Mouse (Mus musculus): ENCODE data around the gene Ank3.
A peak's percentile ranks its signal among the peaks of the same experiment; 100 is the strongest.

Ank3 gene

GRCm38 (mm10) chr10:69478831-69479230 lies 80.3 kb downstream of the Ank3 start:
- DNase-seq, result no peak

DNA sequence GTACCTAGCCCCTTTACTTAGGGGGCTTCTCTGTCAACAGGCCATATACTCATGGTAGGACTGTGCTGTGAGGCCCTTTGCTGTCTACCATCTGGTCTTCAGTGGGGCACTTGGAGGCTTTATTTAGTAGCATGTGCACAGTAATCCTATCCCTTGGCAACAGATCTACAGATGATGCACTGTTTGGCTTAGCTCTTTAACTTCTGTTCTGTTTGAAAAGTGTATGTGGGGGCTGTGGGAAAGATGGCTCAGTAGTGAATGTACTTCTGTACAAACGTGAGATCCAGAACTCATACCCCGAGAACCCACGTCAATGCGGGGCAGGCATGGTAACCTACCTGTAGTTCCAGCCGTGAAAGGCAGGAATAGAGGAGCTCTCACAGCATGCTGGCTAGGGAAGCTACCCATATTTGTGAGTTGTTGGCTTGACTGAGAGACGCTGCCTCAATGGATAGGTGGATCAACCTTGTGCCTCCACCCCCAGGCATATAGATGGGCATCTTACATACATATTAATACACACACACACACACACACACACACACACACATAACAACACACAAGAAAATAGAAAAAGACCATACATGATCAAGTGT lies 86.7 kb downstream of the Ank3 start:
- DNase-seq, result no peak

DNA sequence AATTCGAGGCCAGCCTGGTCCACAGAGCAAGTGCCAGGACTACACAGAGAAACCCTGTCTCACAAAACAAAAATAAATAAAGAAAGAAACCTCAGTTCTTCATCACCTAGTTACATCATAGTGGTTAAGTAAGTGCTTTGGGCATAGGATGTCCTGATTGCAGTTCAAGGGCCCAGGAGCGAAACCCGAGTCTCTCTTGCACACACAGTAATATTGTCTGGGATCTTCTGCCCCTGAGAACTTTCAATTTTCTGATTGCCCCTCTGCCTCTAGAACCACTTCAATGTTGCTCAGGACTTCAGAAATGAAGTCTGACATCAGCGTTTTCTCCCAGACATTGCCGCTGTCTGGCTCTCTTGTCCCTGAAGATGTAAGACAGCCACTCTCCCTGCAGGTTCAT lies 91.6 kb downstream of the Ank3 start:
- no peak for DNase-seq

GRCm38 (mm10) chr10:69491975-69492374 lies 93.4 kb downstream of the Ank3 start:
- DNase-seq, result no peak

- DNase-seq, result no peak
Measured at GRCm38 (mm10) chr10:69497382-69497781, 98.8 kb downstream of the Ank3 start.

DNA sequence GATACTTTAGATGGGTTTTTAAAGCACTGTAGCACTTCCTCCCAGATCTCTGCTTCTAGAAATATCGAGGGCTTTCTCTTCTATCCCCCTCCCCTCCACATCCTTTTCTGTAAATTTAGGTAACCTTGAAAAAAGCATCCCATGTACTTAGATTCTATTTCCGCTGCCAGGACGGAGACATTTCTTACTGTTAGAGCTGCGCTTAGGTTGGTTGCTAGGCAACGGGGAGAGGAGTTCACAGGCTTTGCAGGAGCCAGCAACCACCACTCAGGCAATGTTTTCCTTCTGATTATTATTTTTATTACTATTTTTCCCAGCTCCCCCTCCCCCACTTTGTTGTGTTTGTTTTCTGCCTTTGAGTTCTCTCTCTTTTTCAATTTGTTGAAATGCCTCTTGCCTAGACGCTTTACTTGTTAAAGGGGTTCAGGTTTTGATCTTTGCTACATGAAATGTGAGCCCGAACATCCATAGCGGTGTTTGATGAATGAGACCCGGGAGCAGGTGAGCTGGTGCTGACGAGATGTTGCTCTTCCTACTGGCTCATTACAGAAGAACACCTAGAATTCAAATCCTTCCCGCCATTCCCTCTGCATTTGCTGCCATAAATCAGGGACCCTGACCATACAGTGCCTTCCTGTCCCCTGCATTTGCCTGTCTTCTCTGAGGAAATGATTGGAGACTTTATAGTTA lies 101.7 kb downstream of the Ank3 start:
- peak; percentile 9 to 41 for DNase-seq

- no peak for DNase-seq
Measured at GRCm38 (mm10) chr10:69503791-69504190, 105.2 kb downstream of the Ank3 start.

- no peak for DNase-seq
Measured at GRCm38 (mm10) chr10:69507719-69508118, 109.1 kb downstream of the Ank3 start.

DNA sequence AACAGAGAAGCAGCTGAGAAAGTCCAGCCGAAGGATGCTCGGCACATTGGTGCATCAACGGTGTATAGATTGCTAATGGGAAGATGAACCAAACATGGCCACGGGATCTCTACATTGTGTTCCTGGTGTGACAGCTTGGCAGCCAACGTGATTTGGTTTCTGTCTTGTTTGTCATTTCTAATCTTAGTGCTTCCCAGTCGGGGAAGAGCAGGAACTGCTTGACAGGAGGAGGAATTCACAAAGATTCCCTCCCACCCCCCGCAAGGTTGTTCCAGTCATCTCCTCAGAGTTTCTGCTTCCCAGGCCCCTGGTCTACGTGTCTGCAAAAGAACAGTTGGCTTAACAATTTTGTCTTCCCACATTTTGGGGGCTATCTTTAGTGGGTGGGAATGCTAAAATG lies 111.8 kb downstream of the Ank3 start:
- no peak for DNase-seq

DNA sequence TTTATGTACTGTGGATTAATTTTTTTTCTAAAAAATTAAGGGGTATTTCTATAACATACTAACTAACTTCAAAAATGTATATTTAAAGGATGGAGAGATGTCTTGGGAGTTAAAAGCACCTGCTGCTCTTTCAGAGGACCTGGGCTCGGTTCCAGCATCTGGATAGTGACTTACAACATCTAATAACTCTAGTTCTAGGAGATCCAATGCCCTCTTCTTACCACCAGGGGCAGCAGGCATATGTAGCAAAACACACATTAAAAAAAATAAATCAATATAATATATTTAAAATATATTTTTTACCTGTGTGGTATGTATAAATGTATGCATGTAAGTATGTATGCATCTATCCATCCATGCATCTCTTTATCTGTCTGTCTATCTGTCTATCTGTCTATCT lies 112.7 kb downstream of the Ank3 start:
- peak in 1 of 2 experiments; percentile 37 for DNase-seq

- DNase-seq, result no peak
Measured at GRCm38 (mm10) chr10:69521977-69522376, 123.4 kb downstream of the Ank3 start.

GRCm38 (mm10) chr10:69523202-69523601 lies 124.6 kb downstream of the Ank3 start:
- peak in 1 of 2 experiments; percentile 59 for DNase-seq

GRCm38 (mm10) chr10:69527318-69527717 lies 128.7 kb downstream of the Ank3 start:
- no peak for DNase-seq

- DNase-seq, result peak in 1 of 2 experiments; percentile 64
Measured at GRCm38 (mm10) chr10:69528746-69529145, 130.2 kb downstream of the Ank3 start.

GRCm38 (mm10) chr10:69530326-69530725 lies 131.8 kb downstream of the Ank3 start:
- no peak for DNase-seq

DNA sequence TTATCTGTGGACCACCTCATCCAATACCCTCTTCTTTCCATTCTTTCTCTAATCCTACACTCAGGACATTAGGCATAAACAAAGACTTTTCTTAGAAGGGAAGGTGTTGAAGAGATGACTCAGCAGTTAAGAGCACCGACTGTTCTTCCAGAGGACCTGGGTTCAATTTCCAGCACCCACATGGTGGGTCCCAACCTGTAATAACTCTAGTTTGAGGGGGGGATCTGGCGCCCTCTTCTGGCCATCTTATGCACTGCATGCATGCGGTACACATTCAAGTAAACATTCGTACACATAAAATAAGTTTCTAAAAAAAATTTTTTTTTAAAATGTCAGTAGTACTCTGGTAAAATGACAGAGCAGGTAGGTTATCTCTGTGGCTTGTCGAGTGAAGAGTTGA lies 133.0 kb downstream of the Ank3 start:
- DNase-seq, result peak in 1 of 2 experiments; percentile 44

GRCm38 (mm10) chr10:69532169-69532730 lies 133.7 kb downstream of the Ank3 start:
- peak; percentile 64 to 71 for DNase-seq

DNA sequence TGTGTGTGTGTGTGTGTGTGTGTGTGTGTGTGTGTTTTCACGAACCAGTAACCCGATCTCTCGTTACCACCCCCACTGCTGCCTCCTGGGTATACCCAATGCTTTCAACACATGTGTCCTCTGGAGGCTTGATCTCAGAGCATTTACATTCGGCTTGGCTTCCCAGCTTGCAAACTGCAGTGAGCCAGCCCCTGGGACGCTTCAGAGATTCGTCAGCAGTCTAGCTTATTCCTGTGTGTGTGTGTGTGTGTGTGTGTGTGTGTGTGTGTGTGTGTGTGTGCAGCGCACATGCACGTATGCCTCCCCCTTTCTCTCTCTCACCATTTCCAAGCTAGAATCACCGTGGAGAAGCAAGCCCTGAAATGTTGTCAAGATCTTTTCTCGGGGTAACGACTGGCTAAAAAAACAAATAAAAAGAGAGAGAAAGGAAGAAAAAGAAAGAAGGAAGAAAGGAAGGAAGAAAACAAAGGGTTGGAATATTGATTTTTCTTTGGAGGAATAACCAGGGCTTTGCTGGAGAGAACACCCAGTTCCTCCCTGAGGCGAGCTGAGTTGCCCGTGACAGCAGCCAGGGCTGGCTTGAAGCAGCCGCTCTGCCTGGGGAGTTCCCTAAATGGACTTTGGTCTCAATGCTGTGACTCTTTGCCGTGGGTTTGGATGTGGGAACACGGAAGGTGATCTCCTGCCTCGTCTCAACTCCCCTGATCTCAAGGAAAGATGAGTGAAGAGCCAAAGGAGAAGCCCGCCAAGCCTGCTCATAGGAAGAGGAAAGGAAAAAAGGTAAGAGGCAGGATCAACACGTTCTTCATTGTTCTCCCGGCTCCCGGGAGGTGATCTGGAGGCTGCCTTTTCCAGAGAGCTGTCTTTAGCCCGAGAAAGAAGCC lies 135.2 kb downstream of the Ank3 start:
- DNase-seq, result peak; percentile 73 to 78

GRCm38 (mm10) chr10:69534716-69535115 lies 136.1 kb downstream of the Ank3 start:
- DNase-seq, result no peak

DNA sequence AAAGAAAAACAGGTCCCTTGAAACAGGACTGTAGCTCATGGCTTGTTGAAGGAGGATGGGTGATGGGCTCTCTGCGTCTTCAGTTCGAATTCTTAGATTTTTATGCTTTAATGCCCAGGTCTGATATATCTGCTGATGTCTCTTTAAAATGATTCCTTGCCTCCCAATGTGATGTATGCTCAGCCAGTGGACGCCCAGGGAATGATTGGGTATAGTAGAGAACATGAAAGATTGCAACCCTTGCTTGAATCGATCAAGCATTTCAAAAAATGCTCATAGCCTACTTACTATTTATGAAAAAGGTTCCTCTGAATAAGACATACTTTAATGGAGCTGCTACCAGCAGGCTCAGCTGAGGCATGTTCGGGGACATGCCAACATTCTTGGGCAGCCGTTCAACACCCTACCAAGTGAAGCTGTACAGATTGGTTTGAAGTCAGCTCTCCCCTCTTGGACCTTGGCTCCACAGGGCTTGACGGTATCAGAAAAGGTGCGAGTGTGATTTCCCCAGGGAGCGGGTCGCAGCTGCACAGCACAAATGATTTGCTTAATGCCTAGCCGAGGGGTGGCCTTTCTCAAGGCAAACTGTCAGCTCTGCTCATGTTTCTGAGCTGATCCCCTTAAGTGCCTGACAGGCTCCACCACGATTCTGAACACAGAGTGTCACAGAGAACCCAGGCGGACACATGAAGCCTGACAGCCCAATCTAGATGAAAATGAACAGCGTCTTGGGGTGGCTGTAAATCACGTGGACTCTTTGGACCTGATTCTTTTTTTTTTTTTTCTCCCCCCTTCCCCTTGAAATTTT lies 136.8 kb downstream of the Ank3 start:
- peak; percentile 60 to 71 for DNase-seq

GRCm38 (mm10) chr10:69535931-69536200 lies 137.3 kb downstream of the Ank3 start:
- no peak for DNase-seq

DNA sequence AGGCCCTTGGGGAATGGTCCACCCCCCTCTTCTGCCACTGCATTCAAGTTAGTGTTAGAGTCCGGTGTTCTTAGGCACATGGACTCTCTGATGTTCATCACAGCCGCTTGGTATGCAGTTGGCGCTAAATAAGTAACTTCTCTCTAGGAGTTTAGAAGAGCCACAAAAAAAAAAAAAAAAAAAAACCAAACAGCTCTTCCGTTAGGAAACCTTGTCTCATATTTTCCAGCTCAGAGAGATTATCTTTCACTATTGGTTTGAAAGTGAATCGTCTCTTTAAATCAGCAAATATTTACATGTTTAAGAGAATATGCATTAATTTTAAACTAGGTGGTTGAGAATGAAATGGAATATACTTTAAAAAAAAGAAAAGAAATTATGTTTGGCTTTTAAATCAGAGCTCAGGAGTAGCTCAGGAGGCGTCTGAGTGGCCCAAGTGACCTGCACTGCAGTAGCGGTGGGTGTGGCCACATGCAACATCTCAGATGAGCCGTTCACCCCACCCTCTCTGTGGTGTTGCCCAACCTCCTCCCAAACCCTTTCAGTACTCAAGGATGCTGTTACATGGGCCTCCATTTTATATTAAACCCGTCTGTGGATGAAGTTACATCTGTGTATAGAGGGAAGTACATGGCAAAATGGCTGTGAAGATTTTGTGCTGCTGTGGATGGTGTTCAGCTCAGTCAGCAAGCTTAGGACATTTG lies 138.0 kb downstream of the Ank3 start:
- no peak for DNase-seq
